Mouse (Mus musculus) spleen, adult 18-20 months (tissue): Measurements from ENCODE around the gene St3gal4.

Experiments
- DNase-seq, 2 experiments: peaks; one replicate each; pipeline ENCODE4 v3.0.0; 2022; ENCODE audit warnings: mixed read lengths in 2 of 2

St3gal4 gene

GRCm38 (mm10) chr9:34997880-34998865, 120.9 kb downstream of the St3gal4 start:
- DNase-seq: no peak
